Mouse (Mus musculus) gastrocnemius, postnatal 36 days (tissue): ENCODE results near the gene Ell. TPM values are rescaled to one million over a fixed set of nuclear protein-coding genes. Genes with fewer than 3 reads are reported as not detected.

Source experiments
- DNase-seq, 2 experiments: peaks; one replicate each; pipeline ENCODE4 v3.0.0; 2022
- intact Hi-C: fragments of 180-260 bp; cut with DNase I; formaldehyde crosslinking; loops from one replicate; pipeline ENCODE4 v1.15.1; 2025
- total RNA-seq, 2 experiments: library from RNA; stranded (reverse); gene quantifications; 2 replicates each; pipeline ENCODE4 v1.2.3; 2021

Gene Ell
- total RNA-seq, 2 experiments from 2014 or later: 9.6 to 10.5 TPM

DNA sequence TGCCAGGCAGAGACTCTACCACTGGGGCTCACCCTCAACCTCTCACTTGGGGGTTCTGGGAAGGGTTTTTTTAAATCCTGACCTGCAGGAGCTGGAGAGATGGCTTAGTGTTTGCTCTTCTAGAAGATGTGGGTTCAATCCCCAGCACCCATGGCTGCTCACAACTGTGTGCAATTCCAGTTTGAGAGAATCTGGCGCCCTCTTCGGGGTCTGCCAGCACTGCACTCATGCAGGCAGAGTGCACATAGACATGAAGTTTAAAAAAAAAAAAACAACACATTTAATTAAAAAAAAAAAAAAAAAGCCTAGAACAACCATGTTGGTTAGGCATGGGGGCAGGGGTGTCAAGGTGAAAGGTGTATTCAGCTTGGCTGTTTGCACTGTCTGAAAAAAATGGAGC lies 8.9 kb upstream of the Ell start:
- DNase-seq: no peak
- intact Hi-C loops: no loop called here

DNA sequence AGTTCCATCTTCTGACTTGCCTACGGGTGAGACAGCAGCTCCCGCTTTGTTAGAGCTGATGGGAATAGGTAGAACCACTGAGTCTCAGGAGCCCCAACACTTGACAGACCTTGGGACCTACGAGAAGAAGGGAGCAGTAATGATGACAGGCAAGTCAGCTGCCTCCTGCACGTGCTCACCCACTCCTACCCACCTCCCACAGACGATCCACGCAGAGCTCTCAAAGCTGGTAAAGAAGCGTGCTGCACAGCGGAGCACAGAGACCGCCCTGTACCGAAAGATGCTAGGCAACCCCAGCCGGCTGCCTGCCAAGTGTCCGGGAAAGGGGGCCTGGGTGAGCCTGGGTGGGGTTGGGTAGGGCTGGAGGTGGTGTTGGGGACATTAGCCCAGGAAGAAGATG lies 5.0 kb upstream of the Ell start:
- intact Hi-C loops: no loop called here
- DNase-seq: no peak

GRCm38 (mm10) chr8:70535221-70535620 lies 4.0 kb upstream of the Ell start:
- no peak for DNase-seq
- intact Hi-C loops: no loop called here

- intact Hi-C loops: no loop called here
- no peak for DNase-seq
Observed at GRCm38 (mm10) chr8:70535701-70536100, 3.6 kb upstream of the Ell start.

DNA sequence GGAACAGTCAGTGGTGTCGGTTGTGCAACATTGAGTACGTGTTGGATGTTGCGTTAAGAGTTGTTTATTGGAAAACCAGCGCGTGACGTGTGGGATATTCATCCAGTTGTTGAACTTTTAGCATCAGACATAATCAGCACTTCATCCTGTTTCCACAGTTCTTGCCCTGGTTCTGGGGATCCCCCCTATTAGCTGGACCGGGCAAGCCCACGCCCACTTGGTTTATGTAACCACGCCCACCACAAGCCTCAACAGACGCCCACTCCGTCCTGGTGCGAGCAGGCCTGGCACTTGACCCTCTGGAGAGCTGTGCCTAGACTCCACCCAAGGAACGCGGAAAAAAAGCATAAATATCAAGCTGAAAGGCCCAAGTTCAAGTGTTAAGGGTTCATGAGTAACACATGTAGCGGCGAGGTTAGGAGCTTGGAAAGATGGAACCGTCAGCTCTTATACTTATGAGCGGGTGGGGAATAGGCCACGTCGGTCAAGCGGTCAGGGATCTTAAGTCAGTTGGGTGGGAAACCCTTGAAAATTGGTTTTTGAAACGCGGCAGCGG lies 1.2 kb upstream of the Ell start:
- intact Hi-C loops: no loop called here
- peak; percentile 50 to 64 for DNase-seq

DNA sequence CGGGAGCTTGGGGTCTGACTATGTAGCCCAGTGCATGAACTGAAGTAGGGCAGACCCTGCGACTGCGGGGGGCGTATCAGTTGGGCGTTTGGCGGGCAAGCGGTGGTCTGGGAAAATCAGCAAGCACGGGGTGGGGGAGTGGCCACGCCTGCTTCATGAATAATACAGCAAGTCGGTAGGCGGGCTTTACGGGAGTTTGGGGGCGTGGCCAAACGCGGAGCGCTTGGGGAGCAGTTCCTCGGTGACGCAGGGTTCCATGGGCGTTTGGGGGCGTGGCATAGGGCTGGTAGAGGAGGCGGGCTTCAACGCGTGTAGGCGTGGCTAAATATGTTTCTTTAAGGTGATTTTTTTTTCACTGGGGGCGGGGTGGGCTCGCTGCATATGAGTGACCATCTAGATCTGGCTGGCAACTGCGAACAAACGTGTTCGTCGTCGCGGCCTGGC lies 602 bp upstream of the Ell start:
- DNase-seq: peak; percentile 100
- intact Hi-C loops: no loop called here

DNA sequence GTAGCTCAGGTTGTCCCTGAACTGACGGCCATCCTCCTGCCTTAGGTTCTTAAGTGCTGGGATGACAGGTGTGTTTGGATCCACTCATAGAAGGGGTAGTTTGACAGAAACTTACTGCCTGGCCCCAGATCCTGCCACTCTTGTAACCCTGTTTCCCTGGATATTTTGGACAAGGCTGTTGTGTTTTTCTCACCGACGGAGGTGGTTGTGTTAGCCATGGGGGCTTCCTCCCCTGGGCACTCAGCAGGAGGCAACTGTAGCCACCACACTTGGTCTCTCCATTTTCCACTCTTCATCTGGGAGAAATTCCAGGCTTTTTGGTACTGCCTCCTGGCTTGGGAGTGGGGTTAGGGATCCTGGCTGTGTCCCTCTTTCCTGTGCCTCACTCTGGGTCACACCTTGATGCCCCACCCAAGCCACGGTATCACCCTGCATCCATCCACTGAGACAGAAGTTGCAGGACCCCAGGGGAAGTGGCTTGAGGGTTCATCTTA lies 803 bp downstream of the Ell start:
- no peak for DNase-seq
- intact Hi-C loops: no loop called here

GRCm38 (mm10) chr8:70540507-70541071 lies 1.3 kb downstream of the Ell start:
- intact Hi-C loops: no loop called here

GRCm38 (mm10) chr8:70541081-70541480 lies 1.8 kb downstream of the Ell start:
- no peak for DNase-seq

More at GRCm38 (mm10) chr8:70540507-70541071, 1.3 kb downstream of the Ell start:
- no peak for DNase-seq

GRCm38 (mm10) chr8:70544200-70544687 lies 5.0 kb downstream of the Ell start:
- intact Hi-C loops: no loop called here
- DNase-seq: no peak

More at GRCm38 (mm10) chr8:70541081-70541480, 1.8 kb downstream of the Ell start:
- intact Hi-C loops: no loop called here

GRCm38 (mm10) chr8:70546412-70546811 lies 7.2 kb downstream of the Ell start:
- intact Hi-C loops: loop anchor here (5.0 kb wide), 1 partner anchor 36 kb away; no protein-coding TSS in a partner anchor
- no peak for DNase-seq

DNA sequence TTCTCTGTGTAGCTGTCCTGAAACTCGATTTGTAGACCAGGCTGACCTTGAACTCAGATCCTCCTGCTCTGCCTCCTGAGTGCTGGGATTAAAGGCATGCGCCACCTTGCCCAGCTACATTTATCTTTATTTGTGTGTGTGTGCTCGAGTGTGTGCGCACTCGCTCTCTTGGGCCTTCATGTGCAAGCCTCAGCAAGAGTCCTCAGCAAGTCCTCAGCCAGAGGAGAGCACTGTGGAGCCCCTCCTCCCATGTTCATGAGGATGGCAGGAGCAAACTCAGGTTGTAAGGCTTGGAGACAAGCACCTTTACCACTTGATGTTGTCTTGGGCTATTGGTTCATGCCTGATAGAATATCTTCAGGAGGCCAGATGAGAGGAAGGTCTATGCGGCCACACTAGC lies 8.5 kb downstream of the Ell start:
- no peak for DNase-seq
- intact Hi-C loops: loop anchor here (5.0 kb wide), 1 partner anchor 35 kb away; no protein-coding TSS in a partner anchor

- intact Hi-C loops: loop anchor here (5.0 kb wide), 1 partner anchor 33 kb away; no protein-coding TSS in a partner anchor
- DNase-seq: no peak
Observed at GRCm38 (mm10) chr8:70549412-70550184, 10.3 kb downstream of the Ell start.

DNA sequence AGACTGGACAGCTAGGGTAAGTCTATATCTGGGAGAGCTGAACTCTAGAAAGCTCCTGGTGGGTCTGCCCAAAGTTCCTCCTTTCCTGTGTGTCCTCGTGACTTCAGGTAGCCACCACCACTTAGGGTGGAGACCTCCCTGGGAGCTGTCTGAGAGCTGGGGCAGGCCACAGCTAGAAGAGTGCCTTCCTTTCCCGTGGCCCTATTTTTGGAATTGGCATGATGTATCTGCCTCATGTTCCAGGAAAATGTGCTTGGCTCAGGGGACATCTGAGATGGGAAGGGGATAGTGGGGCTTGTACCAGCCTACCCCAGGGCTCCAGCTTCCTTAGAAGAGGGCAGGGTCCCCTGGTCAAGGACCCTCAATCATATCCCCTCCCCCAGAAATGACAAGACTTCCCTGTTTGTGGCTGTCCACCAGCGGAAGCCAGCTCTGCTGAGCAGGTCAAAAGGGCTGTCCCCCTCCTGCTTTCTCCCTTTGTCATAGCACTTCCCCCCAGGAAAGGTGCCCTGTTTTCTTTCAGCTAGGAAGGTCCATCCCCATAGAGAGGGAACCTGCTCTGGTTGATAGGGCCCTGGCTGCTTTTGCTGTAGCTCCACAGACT lies 12.4 kb downstream of the Ell start:
- DNase-seq: no peak
- intact Hi-C loops: no loop called here

GRCm38 (mm10) chr8:70552836-70553235 lies 13.6 kb downstream of the Ell start:
- no peak for DNase-seq
- intact Hi-C loops: no loop called here

- DNase-seq: peak in 1 of 2 experiments; percentile 70
- intact Hi-C loops: no loop called here
Observed at GRCm38 (mm10) chr8:70553740-70554139, 14.5 kb downstream of the Ell start.

DNA sequence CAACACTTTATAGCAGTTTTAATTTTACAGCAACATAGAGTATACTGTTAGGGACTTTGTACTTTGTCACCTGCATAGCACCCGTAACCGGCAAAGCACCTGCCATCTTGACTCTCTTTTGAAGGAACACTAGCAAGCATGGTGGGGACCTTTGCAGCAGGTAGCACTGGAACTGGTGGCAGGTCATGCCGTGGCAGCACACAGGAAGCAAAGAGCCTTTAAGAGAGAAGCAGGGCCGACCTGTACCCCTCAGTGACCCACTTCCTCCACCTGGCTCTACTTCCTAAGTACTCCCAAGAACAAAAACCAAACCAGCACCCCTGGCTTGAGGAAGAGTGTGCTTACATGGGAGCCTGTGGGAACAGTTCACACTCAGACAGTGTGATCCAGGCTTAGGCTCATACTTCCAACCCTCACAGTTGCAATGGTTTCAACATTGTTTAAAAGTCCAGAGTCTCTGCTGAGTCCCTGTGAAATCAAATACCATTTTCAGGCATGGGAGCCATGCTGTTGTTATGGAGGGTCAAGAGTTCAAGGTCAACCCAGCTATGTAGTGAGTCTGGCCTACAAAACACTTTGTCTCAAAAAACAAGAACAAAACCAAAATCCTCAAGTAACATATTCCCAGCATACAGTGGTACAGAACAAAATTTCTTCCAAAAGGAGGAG lies 16.0 kb downstream of the Ell start:
- no peak for DNase-seq
- intact Hi-C loops: no loop called here

- intact Hi-C loops: no loop called here
- DNase-seq: no peak
Observed at GRCm38 (mm10) chr8:70558334-70558733, 19.1 kb downstream of the Ell start.

DNA sequence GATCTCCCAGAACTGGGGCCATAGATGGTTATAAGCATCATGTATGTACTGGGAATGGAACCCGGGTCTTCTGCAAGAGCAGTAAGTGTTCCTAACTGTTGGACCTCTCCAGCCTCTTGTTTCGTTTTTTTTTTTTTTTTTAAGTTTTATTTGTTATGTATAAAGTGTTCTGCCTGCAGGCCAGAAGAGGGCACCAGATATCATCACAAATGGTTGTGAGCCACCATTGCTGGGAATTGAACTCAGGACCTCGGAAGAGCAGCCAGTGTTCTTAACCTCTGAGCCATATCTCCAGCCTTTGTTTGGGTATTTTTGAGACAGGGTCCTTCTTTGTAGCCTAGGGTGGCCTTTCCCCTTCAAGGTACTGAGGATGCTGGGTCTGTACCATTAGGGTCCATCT lies 19.7 kb downstream of the Ell start:
- intact Hi-C loops: no loop called here
- DNase-seq: no peak

- DNase-seq: peak in 1 of 2 experiments; percentile 56
- intact Hi-C loops: loop anchor here (2.0 kb wide), 1 partner anchor 25 kb away; no protein-coding TSS in a partner anchor
Observed at GRCm38 (mm10) chr8:70560096-70560495, 20.8 kb downstream of the Ell start.
